Mouse (Mus musculus) lung, embryonic 14.5 days (tissue): ENCODE measurements around the gene Rtkn. TPM values are rescaled to one million over a fixed set of nuclear protein-coding genes. Genes with fewer than 3 reads are reported as not detected.

Experiments
- ATAC-seq: fragments of 200-750 bp; cut with Nextera tagmentation; 2 replicates; pipeline ENCODE4 v1.8.0; 2017; ENCODE audit warnings: mild to moderate bottlenecking, moderate TSS enrichment, moderate library complexity; ENCODE audit not compliant: insufficient read depth
- DNase-seq: peaks from one replicate; pipeline ENCODE4 v3.0.0-alpha.2; 2015
- H3K27ac ChIP-seq: fragments of 300-500 bp; sonication (generic); 2 replicates; pipeline ENCODE4 v1.5.1; 2014; ENCODE audit warnings: low read depth, mild to moderate bottlenecking, moderate library complexity
- H3K27me3 ChIP-seq: fragments of 300-500 bp; sonication (generic); 2 replicates; pipeline ENCODE4 v1.6.1; 2014; ENCODE audit warnings: low read length, control low read depth; ENCODE audit not compliant: insufficient read depth
- H3K36me3 ChIP-seq: fragments of 300-500 bp; sonication (generic); 2 replicates; pipeline ENCODE4 v1.6.1; 2014; ENCODE audit warnings: control low read depth; ENCODE audit not compliant: insufficient read depth
- H3K4me1 ChIP-seq: fragments of 300-500 bp; sonication (generic); 2 replicates; pipeline ENCODE4 v1.6.1; 2014; ENCODE audit warnings: antibody characterized with exemption, control low read depth; ENCODE audit not compliant: insufficient read depth
- H3K4me2 ChIP-seq: fragments of 300-500 bp; sonication (generic); 2 replicates; pipeline ENCODE4 v1.6.1; 2014; ENCODE audit warnings: mild to moderate bottlenecking
- H3K4me3 ChIP-seq: fragments of 300-500 bp; sonication (generic); 2 replicates; pipeline ENCODE4 v1.5.1; 2014; ENCODE audit warnings: low read depth, low read length
- H3K9ac ChIP-seq: fragments of 300-500 bp; sonication (generic); 2 replicates; pipeline ENCODE4 v1.6.1; 2014
- H3K9me3 ChIP-seq: fragments of 300-500 bp; sonication (generic); 2 replicates; pipeline ENCODE4 v1.6.1; 2016; ENCODE audit warnings: low read depth, low read length, control low read depth
- CTCF ChIP-seq: IDR thresholded peaks from 2 replicates; pipeline ENCODE4 v1.5.1; 2016; ENCODE audit warnings: antibody characterized with exemption, low read depth
- WGBS: fragments of 180-500 bp; shearing (Covaris S2); extraction: QIAGEN DNeasy Blood & Tissue Kit; methylation state at CpG from one replicate; pipeline ENCODE4 v1.1.7; 2014; 5-methylcytosine and 5-hydroxymethylcytosine counted together
- polyA plus RNA-seq: library from polyadenylated mRNA; unstranded; fragments of >200 nt; fragmentation: Nextera tagmentation; extraction: Ambion mirVana; gene quantifications from 2 replicates; pipeline ENCODE4 v1.2.1, GENCODE M21; 2014

Rtkn gene
- polyA plus RNA-seq, 1 experiment from 2014 or later, result 26.7 TPM

DNA sequence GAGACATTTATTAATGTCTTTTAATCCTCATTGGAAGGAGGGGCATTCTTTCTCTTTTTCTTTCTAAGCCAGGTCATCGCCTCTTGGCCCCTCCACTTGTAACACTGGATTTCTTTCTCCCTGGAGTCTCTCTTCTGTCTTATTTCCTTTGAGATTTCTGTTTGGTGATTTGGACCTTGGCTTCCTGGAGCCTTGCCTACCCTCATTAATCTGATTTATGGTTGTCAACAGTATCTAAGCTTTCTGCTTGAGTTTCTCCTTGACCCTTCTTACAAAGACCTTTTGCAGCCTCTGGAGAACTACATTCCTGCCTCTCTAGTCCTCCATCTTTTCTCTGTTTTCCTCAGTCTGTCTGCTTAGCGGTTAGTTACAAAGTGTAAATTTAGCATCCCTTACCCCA is 36.9 kb upstream of the Rtkn start:
- no peak overlapping the region for H3K27ac ChIP-seq
- H3K9me3 ChIP-seq, result no peaks in the 10 kb centered on the region
- H3K4me2 ChIP-seq, result no peak overlapping the region
- no peak for ATAC-seq
- no peak for DNase-seq
- H3K9ac ChIP-seq, result no peak overlapping the region
- 78% methylated on average over 2 of the region's 2 CpGs for WGBS
- no peaks in the 10 kb centered on the region for H3K36me3 ChIP-seq
- peaks cover 7% of the 10 kb centered on the region; the same call in 1 of the 2 replicates for H3K4me1 ChIP-seq
- no peak overlapping the region for H3K4me3 ChIP-seq
- TF ChIP-seq CTCF, result no peak
- no peaks in the 10 kb centered on the region for H3K27me3 ChIP-seq

DNA sequence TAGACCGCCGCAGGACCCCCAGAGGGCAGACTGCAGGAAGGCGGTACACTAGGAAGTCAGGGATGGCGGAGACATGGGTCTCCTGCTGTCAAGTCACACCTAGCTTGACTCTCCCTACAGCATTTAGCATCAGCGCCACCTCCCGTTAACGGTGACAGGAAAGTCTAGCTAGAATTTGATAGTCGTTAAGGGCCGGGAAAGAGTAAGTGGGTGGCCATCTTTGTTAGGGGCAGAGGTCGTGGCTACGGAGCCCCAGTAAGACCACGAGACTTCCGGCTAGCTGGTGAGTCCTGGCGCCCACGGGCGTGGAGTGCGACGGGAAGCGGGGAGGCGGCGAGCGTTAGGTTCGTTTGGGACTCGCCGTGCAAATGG is 34.0 kb upstream of the Rtkn start, which contains the start of the genes Ccdc142 and Gm42688:
TSS of gene Ccdc142 (plus strand) at position 286 of the 372 bp plus-strand sequence.
TSS of gene Gm42688 (plus strand) at position 302 of the 372 bp plus-strand sequence.
- Histone ChIP-seq H3K36me3 (0 out of 2 replicates have a peak, but pooled peaks cover 3% of the 10 kb centered on the region), H3K27ac (peak within 1 kb of the TSS; percentile 80), H3K9me3 (no peaks in the 10 kb centered on the region), H3K27me3 (no peaks in the 10 kb centered on the region), H3K4me3 (peak within 1 kb of the TSS; percentile 80), H3K4me1 (peaks cover 7% of the 10 kb centered on the region; the same call in 1 of the 2 replicates), H3K4me2 (peak within 1 kb of the TSS; percentile 100), H3K9ac (peak within 1 kb of the TSS; percentile 76)
- 2% methylated on average over 25 of the region's 25 CpGs for WGBS
- ATAC-seq (peak; percentile 88), DNase-seq (peak; percentile 91)
- peak; percentile 65 for TF ChIP-seq CTCF

DNA sequence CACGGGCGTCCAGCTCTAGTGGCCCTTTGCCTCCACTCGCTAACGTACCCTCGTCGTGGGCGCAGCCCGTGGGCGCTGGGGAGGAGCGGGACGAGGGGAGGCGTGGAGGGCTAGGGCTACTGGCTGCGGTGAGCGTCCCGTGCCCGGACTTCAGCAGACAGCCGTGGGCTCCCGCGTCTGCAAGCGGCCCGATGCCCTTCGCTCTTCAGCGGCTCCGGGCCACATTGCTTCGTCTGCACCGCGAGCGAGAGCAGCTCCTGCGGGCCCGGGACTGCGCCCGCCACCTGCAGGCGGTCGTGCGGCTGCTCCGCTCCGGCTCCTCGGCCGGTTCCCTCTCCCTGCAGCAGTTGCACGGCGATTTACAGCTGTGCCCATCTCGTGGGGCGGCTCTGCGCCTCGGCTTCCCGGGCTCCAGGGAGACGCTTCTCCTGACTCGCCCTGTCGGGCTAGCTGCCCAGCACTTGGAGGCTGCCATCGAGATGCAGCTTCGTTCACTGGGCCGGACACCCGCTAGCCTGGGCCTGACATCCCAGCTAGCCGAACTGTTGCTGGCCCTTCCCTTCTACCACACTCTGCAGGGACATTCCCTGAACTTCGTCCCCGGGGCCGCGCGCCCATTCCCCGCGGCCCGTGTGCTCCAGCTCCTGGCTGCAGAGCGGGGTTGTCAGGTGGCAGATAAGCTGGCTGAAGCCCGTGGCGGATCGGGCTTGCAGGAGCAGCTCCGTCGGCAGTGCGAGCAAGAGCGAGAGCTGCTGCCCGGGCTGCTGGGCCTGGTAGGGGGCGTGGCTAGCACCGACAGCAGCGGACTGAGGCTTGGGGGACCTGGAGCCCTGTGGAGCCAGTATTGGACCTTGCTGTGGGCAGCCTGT is 33.3 kb upstream of the Rtkn start:
- Histone ChIP-seq H3K9ac (peak overlapping the region; percentile 76), H3K27me3 (no peaks in the 10 kb centered on the region), H3K4me2 (peak overlapping the region; percentile 100), H3K4me3 (peak overlapping the region; percentile 80), H3K36me3 (peaks cover 7% of the 10 kb centered on the region; the same call in 1 of the 2 replicates), H3K9me3 (no peaks in the 10 kb centered on the region), H3K27ac (peak overlapping the region; percentile 80), H3K4me1 (peaks cover 7% of the 10 kb centered on the region; the same call in 1 of the 2 replicates)
- peak; percentile 45 for TF ChIP-seq CTCF
- DNase-seq (peak; percentile 80), ATAC-seq (peak; percentile 84)
- WGBS, result under 1% methylated on average over 68 of the region's 74 CpGs

DNA sequence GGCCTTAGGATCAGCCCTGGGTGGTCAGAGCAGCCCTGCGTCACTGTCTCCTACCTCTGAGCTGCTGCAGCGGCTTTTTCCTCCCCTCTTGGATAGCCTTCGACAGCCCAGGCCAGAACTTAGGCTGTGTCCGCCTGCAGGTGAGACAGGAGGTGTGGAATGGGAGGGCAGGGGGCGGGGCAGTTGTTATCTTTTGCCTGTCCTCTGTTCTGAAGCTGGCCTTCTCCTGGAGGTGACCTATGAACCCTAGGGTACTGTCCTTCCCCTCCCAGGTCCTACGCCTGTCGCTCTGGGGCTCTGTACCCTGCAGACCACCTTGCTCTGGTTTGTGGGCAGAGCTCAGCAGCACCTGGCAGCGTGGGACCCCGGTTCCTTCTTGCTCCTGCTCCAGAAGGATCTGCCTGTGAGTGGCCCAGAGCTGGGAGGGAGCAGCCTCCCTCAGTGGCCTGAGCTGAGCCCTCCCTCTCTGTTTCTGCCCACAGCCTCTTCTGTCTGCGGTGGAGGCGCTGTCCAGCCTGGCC is 32.1 kb upstream of the Rtkn start:
- DNase-seq (no peak), ATAC-seq (no peak)
- Histone ChIP-seq H3K27ac (no peak overlapping the region), H3K9ac (no peak overlapping the region), H3K27me3 (no peaks in the 10 kb centered on the region), H3K4me2 (peak overlapping the region; percentile 100), H3K4me3 (no peak overlapping the region), H3K9me3 (no peaks in the 10 kb centered on the region), H3K36me3 (peaks cover 9% of the 10 kb centered on the region; the same call in 1 of the 2 replicates), H3K4me1 (peaks cover 7% of the 10 kb centered on the region; the same call in 1 of the 2 replicates)
- WGBS, result 43% methylated on average over 11 of the region's 11 CpGs
- no peak for TF ChIP-seq CTCF

DNA sequence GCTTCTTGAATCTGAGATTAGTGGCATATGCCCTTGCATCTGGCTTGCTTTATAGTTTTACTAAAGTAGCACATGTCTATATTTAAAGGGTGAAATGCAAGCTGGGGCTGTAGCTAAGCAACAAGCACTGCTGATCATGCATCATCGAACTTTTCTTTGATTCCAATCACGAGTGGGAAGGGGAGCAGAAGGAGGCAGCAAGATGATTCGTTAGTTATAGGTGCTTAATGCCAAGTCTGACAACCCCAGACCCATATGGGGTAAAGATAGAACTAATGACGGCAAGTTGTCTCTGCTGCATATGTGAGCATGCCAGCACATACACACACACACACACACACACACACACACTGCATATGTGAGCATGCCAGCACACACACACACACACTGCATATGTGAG is 31.1 kb upstream of the Rtkn start:
- Histone ChIP-seq H3K4me2 (no peak overlapping the region), H3K4me3 (no peak overlapping the region), H3K36me3 (peaks cover 9% of the 10 kb centered on the region; the same call in 1 of the 2 replicates), H3K9ac (no peak overlapping the region), H3K4me1 (peaks cover 9% of the 10 kb centered on the region; the same call in 1 of the 2 replicates), H3K9me3 (no peaks in the 10 kb centered on the region), H3K27ac (no peak overlapping the region), H3K27me3 (no peaks in the 10 kb centered on the region)
- 71% methylated on average over 4 of the region's 4 CpGs for WGBS
- TF ChIP-seq CTCF, result no peak
- ATAC-seq (no peak), DNase-seq (no peak)

DNA sequence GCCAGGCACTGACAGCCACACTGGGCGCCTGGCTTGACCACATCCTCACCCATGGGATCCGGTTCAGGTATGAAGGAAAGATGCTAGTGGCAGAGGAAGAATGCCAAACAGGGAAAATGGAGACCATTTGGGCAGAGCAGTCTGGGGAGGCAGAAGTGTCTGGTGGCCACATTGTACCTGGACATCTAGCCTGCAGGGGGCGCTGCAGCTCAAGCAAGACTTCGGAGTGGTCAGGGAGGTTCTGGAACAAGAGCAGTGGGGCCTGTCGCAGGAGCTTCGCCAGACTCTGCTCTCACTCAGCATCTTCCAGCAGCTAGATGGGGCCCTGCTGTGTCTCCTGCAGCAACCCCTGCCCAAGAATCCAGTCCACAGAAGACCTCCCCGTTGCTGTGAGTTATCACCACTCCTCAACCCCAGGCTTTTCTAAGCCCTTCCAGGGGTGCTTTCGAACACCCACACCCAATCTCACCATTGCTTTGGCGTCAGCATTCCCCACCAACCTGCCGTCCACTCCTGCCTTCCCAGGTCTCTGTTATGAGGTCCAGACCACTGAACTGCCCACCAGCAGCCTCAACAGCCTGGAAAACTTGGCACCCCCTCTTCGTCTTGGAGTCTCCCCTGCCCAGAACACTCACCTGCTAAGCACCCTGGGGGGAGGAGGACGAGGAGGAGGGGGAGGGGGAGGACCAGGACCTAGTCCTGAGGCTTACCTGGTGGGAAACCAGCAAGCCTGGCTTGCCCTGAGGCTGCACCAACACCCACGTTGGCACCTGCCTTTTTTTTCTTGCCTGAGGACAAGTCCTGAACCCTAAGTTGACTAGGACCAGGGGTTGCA is 27.5 kb upstream of the Rtkn start:
- TF ChIP-seq CTCF, result peak; percentile 90
- Histone ChIP-seq H3K9me3 (no peaks in the 10 kb centered on the region), H3K27ac (0 out of 2 replicates have a peak overlapping the region, but pooled peaks have one; percentile 85), H3K9ac (peak overlapping the region; percentile 88), H3K4me1 (peaks cover 10% of the 10 kb centered on the region; the same call in 1 of the 2 replicates), H3K4me2 (peak overlapping the region; percentile 85), H3K36me3 (peaks cover 16% of the 10 kb centered on the region; the same call in 1 of the 2 replicates), H3K27me3 (no peaks in the 10 kb centered on the region), H3K4me3 (peak overlapping the region; percentile 73)
- WGBS, result 39% methylated on average over 13 of the region's 13 CpGs
- peak; percentile 86 for DNase-seq
- peak; percentile 31; the same call in 1 of the 2 replicates for ATAC-seq
